Mouse (Mus musculus) kidney, adult 2 months (tissue): ENCODE results near the gene Vav3. TPM values are rescaled to one million over a fixed set of nuclear protein-coding genes. Genes with fewer than 3 reads are reported as not detected.

Experiments used
- DNase-seq: peaks from one replicate; pipeline ENCODE4 v3.0.0; 2021
- H3K27ac ChIP-seq: fragments of 200-500 bp; 2 replicates; pipeline ENCODE4 v1.5.1; 2012; ENCODE audit warnings: low read depth, low read length, control low read depth, inconsistent platforms; ENCODE audit not compliant: insufficient read depth
- H3K27me3 ChIP-seq: fragments of 200-500 bp; replicated peaks from 2 replicates; pipeline ENCODE4 v1.6.1; 2012; ENCODE audit warnings: mild to moderate bottlenecking, moderate library complexity, low read length, inconsistent platforms; ENCODE audit not compliant: control insufficient read depth, insufficient read depth
- H3K36me3 ChIP-seq: fragments of 200-500 bp; 2 replicates; pipeline ENCODE4 v1.6.1; 2012; ENCODE audit warnings: mild to moderate bottlenecking, moderate library complexity, low read length, inconsistent platforms; ENCODE audit not compliant: control insufficient read depth, insufficient read depth
- H3K4me1 ChIP-seq: fragments of 200-500 bp; 2 replicates; pipeline ENCODE4 v1.6.1; 2011; ENCODE audit warnings: low read length; ENCODE audit not compliant: control insufficient read depth, insufficient read depth
- H3K4me3 ChIP-seq: fragments of 200-500 bp; 2 replicates; pipeline ENCODE4 v1.5.1; 2011; ENCODE audit warnings: mild to moderate bottlenecking, low read depth, low read length, control low read depth; ENCODE audit not compliant: insufficient read depth
- CTCF ChIP-seq: fragments of 200-500 bp; conservative IDR thresholded peaks from 2 replicates; pipeline ENCODE4 v1.5.1; 2011; ENCODE audit warnings: low read depth, mild to moderate bottlenecking, control low read depth, low read length, moderate library complexity, mixed read lengths; ENCODE audit not compliant: insufficient read depth, insufficient read length
- POLR2A ChIP-seq: fragments of 200-500 bp; IDR thresholded peaks from one replicate; pipeline ENCODE4 v1.6.1; 2011; ENCODE audit warnings: low read depth, low read length, control low read depth
- WGBS: fragments of 180-500 bp; shearing (Covaris S2); methylation state at CpG from one replicate; pipeline ENCODE4 v1.1.7; 2018; 5-methylcytosine and 5-hydroxymethylcytosine counted together
- polyA plus RNA-seq: library from polyadenylated mRNA; depleted of rRNA; stranded (reverse); fragments of >200 nt; gene quantifications from 2 replicates; pipeline ENCODE4 v1.2.3, GENCODE M21; 2012

Gene Vav3
- polyA plus RNA-seq, 1 experiment, result 6.8 TPM

DNA sequence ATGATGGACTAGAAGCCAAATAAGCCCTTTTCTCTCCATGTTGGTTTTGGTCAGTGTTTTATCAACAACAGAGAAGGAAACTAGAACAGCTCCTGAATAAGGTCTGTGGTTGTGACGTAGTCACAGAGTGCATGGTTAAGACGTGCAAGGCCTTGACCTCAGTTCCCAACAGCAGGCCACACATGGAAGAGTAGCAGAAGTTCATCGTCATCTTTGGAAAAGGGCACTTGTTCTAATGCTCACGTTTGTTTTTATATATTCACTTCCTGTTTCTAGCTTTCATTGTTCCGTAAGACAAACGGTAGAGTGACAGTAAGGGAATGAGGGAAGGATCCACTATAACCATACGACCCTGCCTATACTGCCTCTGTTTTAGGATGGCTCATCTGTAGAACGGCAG is 124.1 kb downstream of the Vav3 start:
- no peak for DNase-seq
- Histone ChIP-seq H3K27ac (no peak overlapping the region), H3K4me1 (no peaks in the 10 kb centered on the region; the same call in 1 of the 2 replicates), H3K27me3 (no peaks in the 10 kb centered on the region), H3K36me3 (no peaks in the 10 kb centered on the region), H3K4me3 (no peak overlapping the region)
- TF ChIP-seq POLR2A (no peak), CTCF (no peak)
- 76% methylated on average over 8 of the region's 8 CpGs for WGBS

- DNase-seq, result no peak
- no peaks in the 10 kb centered on the region for H3K36me3 ChIP-seq
- no peak overlapping the region for H3K27ac ChIP-seq
- TF ChIP-seq POLR2A, result no peak
- no peak for TF ChIP-seq CTCF
- no peaks in the 10 kb centered on the region for H3K27me3 ChIP-seq
- H3K4me3 ChIP-seq, result no peak overlapping the region
- peaks cover 5% of the 10 kb centered on the region; the same call in 1 of the 2 replicates for H3K4me1 ChIP-seq
Observed at GRCm38 (mm10) chr3:109466541-109466940, 126.1 kb downstream of the Vav3 start.

DNA sequence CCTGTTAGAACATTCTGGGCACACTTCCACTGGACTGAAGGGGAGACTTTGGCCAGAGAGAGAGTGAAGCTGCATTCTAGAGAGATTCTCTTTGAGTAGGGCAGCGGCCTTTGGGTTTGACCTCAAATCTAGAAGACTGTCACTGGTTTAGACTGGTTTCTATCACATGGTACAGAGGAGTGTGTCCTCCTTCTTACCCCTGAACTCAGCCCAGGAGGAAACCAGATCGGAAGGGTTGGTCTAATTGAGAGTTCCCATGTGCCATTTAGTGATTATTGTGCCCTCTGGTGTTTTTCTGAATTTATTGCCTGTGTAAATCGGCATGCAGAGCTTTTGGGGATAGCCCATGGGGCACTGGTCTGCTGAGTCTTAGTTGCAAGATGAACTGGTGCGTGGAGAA is 126.8 kb downstream of the Vav3 start:
- 27% methylated on average over 4 of the region's 4 CpGs for WGBS
- peaks cover 5% of the 10 kb centered on the region; the same call in 1 of the 2 replicates for H3K4me1 ChIP-seq
- H3K27me3 ChIP-seq, result no peaks in the 10 kb centered on the region
- TF ChIP-seq POLR2A (no peak), CTCF (0 out of 2 replicates have a peak, but pooled peaks have one; percentile 7)
- H3K27ac ChIP-seq, result no peak overlapping the region
- peak; percentile 71 for DNase-seq
- H3K36me3 ChIP-seq, result no peaks in the 10 kb centered on the region
- H3K4me3 ChIP-seq, result no peak overlapping the region

DNA sequence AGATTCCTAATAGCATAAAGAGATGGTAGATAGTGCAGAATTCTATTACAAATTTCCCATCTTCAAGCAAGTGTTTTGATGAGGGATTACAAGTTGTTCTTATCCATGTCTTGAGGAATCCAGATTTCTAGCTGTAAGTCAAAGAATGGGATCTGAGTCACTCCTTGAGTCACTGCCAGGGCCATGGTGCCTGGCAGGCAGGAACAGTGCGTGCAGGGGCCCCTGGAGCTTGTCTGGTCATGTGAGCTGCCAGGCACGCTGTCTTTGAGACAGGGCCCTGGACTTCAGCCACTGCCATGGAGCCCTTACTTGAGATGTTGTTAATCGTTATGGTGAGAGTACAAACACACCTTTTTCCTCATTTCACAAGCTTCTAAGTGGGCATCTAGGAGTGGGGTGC is 129.0 kb downstream of the Vav3 start:
- H3K36me3 ChIP-seq, result no peaks in the 10 kb centered on the region
- peak; percentile 73 for DNase-seq
- peaks cover 5% of the 10 kb centered on the region; the same call in 1 of the 2 replicates for H3K4me1 ChIP-seq
- H3K4me3 ChIP-seq, result no peak overlapping the region
- WGBS, result 39% methylated on average over 3 of the region's 3 CpGs
- no peak overlapping the region for H3K27ac ChIP-seq
- H3K27me3 ChIP-seq, result no peaks in the 10 kb centered on the region
- TF ChIP-seq CTCF (no peak), POLR2A (no peak)

- Histone ChIP-seq H3K4me1 (peaks cover 5% of the 10 kb centered on the region; the same call in 1 of the 2 replicates), H3K4me3 (no peak overlapping the region), H3K36me3 (no peaks in the 10 kb centered on the region), H3K27ac (no peak overlapping the region), H3K27me3 (no peaks in the 10 kb centered on the region)
- peak; percentile 40 for DNase-seq
- no peak for TF ChIP-seq POLR2A
- 23% methylated on average over 1 of the region's 1 CpGs for WGBS
Observed at GRCm38 (mm10) chr3:109470651-109471255, 130.3 kb downstream of the Vav3 start.

GRCm38 (mm10) chr3:109476521-109476920 is 136.1 kb downstream of the Vav3 start:
- DNase-seq, result no peak
- H3K27ac ChIP-seq, result no peak overlapping the region
- TF ChIP-seq POLR2A (no peak), CTCF (no peak)
- no peaks in the 10 kb centered on the region for H3K36me3 ChIP-seq
- H3K4me3 ChIP-seq, result no peak overlapping the region
- 61% methylated on average over 8 of the region's 8 CpGs for WGBS
- H3K27me3 ChIP-seq, result no peaks in the 10 kb centered on the region
- no peaks in the 10 kb centered on the region for H3K4me1 ChIP-seq

DNA sequence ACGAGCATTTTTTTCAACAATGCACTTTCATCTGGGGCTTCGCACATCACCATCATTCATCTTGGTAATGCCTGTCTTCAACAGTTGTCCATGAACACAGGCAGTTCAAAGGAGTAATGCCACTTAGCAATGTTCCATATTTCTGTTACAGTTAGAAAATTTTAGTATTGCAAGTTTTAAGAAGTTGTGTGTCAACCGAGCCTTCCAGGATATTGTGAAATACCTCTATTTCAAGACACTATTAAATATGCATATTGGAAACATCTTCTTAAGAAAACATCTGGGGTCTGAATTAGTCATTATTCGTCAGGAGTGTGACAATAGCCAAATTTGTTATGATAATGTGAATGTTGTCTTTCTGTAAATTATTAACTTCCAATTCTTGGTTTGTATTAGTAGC is 137.8 kb downstream of the Vav3 start:
- WGBS, result 63% methylated on average over 4 of the region's 4 CpGs

GRCm38 (mm10) chr3:109480625-109481024 is 140.2 kb downstream of the Vav3 start:
- peak; percentile 38 for DNase-seq
- H3K4me3 ChIP-seq, result no peak overlapping the region
- no peaks in the 10 kb centered on the region for H3K27me3 ChIP-seq
- H3K36me3 ChIP-seq, result no peaks in the 10 kb centered on the region
- H3K4me1 ChIP-seq, result no peaks in the 10 kb centered on the region
- no peak overlapping the region for H3K27ac ChIP-seq
- TF ChIP-seq CTCF, result no peak
- no peak for TF ChIP-seq POLR2A
- WGBS, result 52% methylated on average over 2 of the region's 2 CpGs

More for the DNA sequence above, 137.8 kb downstream of the Vav3 start:
- TF ChIP-seq CTCF (no peak), POLR2A (no peak)
- Histone ChIP-seq H3K36me3 (no peaks in the 10 kb centered on the region), H3K27me3 (no peaks in the 10 kb centered on the region), H3K4me3 (no peak overlapping the region), H3K4me1 (no peaks in the 10 kb centered on the region), H3K27ac (no peak overlapping the region)
- DNase-seq, result no peak
